10 mouse cellular contexts compared by ENCODE assay signal in the genomic region with DNA sequence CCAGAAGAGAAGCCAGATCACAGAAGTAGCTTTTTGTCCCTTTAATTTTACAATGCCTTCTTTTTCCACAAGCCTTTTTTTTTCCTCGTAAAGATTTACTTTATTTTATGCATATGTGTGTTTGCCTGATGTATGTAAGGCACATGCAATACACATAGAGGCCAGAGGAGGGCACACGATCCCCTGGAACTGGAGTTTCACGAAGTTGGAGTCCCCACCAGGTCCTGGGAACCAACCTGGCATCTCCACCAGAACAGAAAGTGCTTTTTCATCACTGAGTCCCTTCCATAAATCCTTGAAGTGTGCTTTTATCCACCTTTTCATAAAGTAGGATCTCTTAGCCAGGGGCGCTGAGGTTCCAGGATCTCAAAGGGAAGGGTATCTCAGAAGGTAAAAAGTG.
DNase-seq lines count a peak whose midpoint lies in the region; ATAC-seq and TF ChIP-seq lines count a peak whose summit lies in the region.
"Had no signal": no experiment of that assay in that cellular context is flagged by ENCODE, and none has a peak within 500 bp of the region (broad histone marks: within the 10 kb centered on the region; RNA-seq: fewer than 3 reads in every experiment).

No protein-coding gene starts in this region.

- no peak for ATAC-seq in forebrain, postnatal 0 days
- ATAC-seq in forebrain, embryonic 12.5 days (ENCODE audit: low FRiP score), result no peak
- no peak for ATAC-seq in lung, embryonic 14.5 days (ENCODE audit: insufficient read depth)
- 0 out of 2 replicates have a peak, but pooled peaks have one; percentile 55 for ATAC-seq in megakaryocyte progenitor cell, adult 5-6 weeks (replicated peaks; ENCODE audit: poor library complexity)

- no peak overlapping the region for H3K4me2 ChIP-seq in forebrain, postnatal 0 days (ENCODE audit: low read depth)
- H3K4me2 ChIP-seq in forebrain, embryonic 12.5 days, result no peak overlapping the region
- no peak overlapping the region for H3K4me2 ChIP-seq in lung, embryonic 14.5 days

- peaks cover 8% of the 10 kb centered on the region; the same call in 1 of the 2 replicates for H3K27me3 ChIP-seq in forebrain, postnatal 0 days (ENCODE audit: insufficient read depth, low read length)
- peaks cover 16% of the 10 kb centered on the region; the same call in 1 of the 2 replicates for H3K27me3 ChIP-seq in forebrain, embryonic 12.5 days
- 0 out of 2 replicates have a peak, but pooled peaks cover 5% of the 10 kb centered on the region for H3K27me3 ChIP-seq in lung, embryonic 14.5 days (ENCODE audit: insufficient read depth, low read length)

- H3K4me3 ChIP-seq in forebrain, postnatal 0 days (ENCODE audit: low read depth, low read length), result no peak overlapping the region
- no peak overlapping the region for H3K4me3 ChIP-seq in forebrain, embryonic 12.5 days (replicated peaks)
- H3K4me3 ChIP-seq in lung, embryonic 14.5 days (ENCODE audit: low read depth, low read length), result no peak overlapping the region
- H3K4me3 ChIP-seq: limb, embryonic 12.5 days had no signal

- H3K9me3 ChIP-seq in forebrain, postnatal 0 days (ENCODE audit: low read length), result no peaks in the 10 kb centered on the region
- no peaks in the 10 kb centered on the region for H3K9me3 ChIP-seq in forebrain, embryonic 12.5 days
- H3K9me3 ChIP-seq in lung, embryonic 14.5 days (ENCODE audit: low read depth, low read length), result no peaks in the 10 kb centered on the region
- H3K9me3 ChIP-seq: limb, embryonic 12.5 days had no signal

- TF ChIP-seq CTCF in forebrain, postnatal 0 days (IDR thresholded peaks at IDR 0.05; ENCODE audit: low read depth), result peak; percentile 55
- TF ChIP-seq CTCF in lung, embryonic 14.5 days (IDR thresholded peaks at IDR 0.05; ENCODE audit: low read depth), result peak; percentile 70

- no peak overlapping the region for H3K9ac ChIP-seq in forebrain, postnatal 0 days
- no peak overlapping the region for H3K9ac ChIP-seq in forebrain, embryonic 12.5 days
- no peak overlapping the region for H3K9ac ChIP-seq in lung, embryonic 14.5 days
- H3K9ac ChIP-seq: limb, embryonic 12.5 days had no signal

- no peaks in the 10 kb centered on the region for H3K36me3 ChIP-seq in forebrain, postnatal 0 days (ENCODE audit: insufficient read depth)
- no peaks in the 10 kb centered on the region for H3K36me3 ChIP-seq in forebrain, embryonic 12.5 days (replicated peaks)
- H3K36me3 ChIP-seq in lung, embryonic 14.5 days (ENCODE audit: insufficient read depth), result no peaks in the 10 kb centered on the region
- H3K36me3 ChIP-seq: limb, embryonic 12.5 days had no signal

- no peak for DNase-seq in forebrain, postnatal 0 days
- DNase-seq in lung, embryonic 14.5 days, result peak; percentile 71
- DNase-seq in lung, adult 18-20 months, result no peak
- peak; percentile 35 for DNase-seq in brain, adult 2 months (ENCODE audit: low read depth, low spot score)
- DNase-seq in ovary, postnatal 36 days (ENCODE audit: low spot score), result no peak
- DNase-seq in spleen, adult 18-20 months, result no peak
- DNase-seq: gastrocnemius, postnatal 36 days had no signal

- no peaks in the 10 kb centered on the region for H3K4me1 ChIP-seq in forebrain, postnatal 0 days (ENCODE audit: insufficient read depth)
- peaks cover 35% of the 10 kb centered on the region for H3K4me1 ChIP-seq in forebrain, embryonic 12.5 days
- H3K4me1 ChIP-seq in lung, embryonic 14.5 days (ENCODE audit: insufficient read depth), result no peaks in the 10 kb centered on the region

- H3K27ac ChIP-seq in forebrain, postnatal 0 days (ENCODE audit: low read depth, low read length), result no peak overlapping the region
- H3K27ac ChIP-seq in forebrain, embryonic 12.5 days, result no peak overlapping the region
- H3K27ac ChIP-seq in lung, embryonic 14.5 days (ENCODE audit: low read depth), result no peak overlapping the region
- H3K27ac ChIP-seq: limb, embryonic 12.5 days had no signal

- WGBS in forebrain, postnatal 0 days, result 40% methylated on average over 4 of the region's 4 CpGs
- WGBS in forebrain, embryonic 12.5 days, result 33% methylated on average over 4 of the region's 4 CpGs
- 33% methylated on average over 4 of the region's 4 CpGs for WGBS in lung, embryonic 14.5 days

Comparison
In these comparisons a context has a peak if more than half of its experiments do, and no peak if none do; other contexts are left out.
1. DNase-seq: peak in lung, embryonic 14.5 days (single experiment) and brain, adult 2 months (single experiment); none in forebrain, postnatal 0 days (single experiment), lung, adult 18-20 months (0 of 2), ovary, postnatal 36 days (single experiment) and spleen, adult 18-20 months (0 of 2).